Comparison of ENCODE assay signal across 23 mouse cellular contexts in the genomic region with DNA sequence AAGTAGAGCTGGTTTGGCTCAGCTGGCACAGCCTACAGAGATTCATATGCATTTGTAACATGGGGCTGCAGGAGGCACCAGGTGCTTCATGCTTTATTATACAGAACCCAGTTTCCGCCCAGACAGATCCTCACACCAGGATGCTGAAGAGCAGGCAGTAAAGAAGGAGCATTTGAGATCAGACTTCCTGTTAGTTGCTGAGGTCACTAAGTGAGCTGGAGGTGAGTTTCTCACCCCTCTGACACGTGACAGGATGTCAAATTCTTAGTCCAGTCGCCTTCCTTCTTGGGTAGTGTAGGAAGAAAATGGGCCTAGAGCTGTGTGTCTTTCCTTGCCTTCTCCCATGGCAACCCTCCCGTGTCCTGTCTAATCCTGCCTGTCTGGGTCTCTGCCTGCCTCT.
DNase-seq lines count a peak whose midpoint lies in the region; ATAC-seq lines count a peak whose summit lies in the region.
"Had no signal": no experiment of that assay in that cellular context is flagged by ENCODE, and none has a peak within 500 bp of the region (broad histone marks: within the 10 kb centered on the region; RNA-seq: fewer than 3 reads in every experiment).

No protein-coding gene starts in this region.

- H3K4me3 ChIP-seq in neural tube, embryonic 13.5 days: no peak overlapping the region
- no peak overlapping the region for H3K4me3 ChIP-seq in hindbrain, embryonic 16.5 days (ENCODE audit: low read length)
- no peak overlapping the region for H3K4me3 ChIP-seq in kidney, embryonic 15.5 days (replicated peaks)
- H3K4me3 ChIP-seq in midbrain, embryonic 14.5 days (replicated peaks; ENCODE audit: low read depth, low read length): no peak overlapping the region
- H3K4me3 ChIP-seq: embryonic facial prominence, embryonic 13.5 days; forebrain, embryonic 12.5 days; heart, embryonic 15.5 days; hindbrain, embryonic 13.5 days had no signal

- H3K27me3 ChIP-seq in neural tube, embryonic 13.5 days: no peaks in the 10 kb centered on the region
- H3K27me3 ChIP-seq in hindbrain, embryonic 16.5 days (replicated peaks; ENCODE audit: control insufficient read depth, insufficient read depth, low read length): no peaks in the 10 kb centered on the region
- H3K27me3 ChIP-seq in kidney, embryonic 15.5 days: no peaks in the 10 kb centered on the region
- no peaks in the 10 kb centered on the region for H3K27me3 ChIP-seq in midbrain, embryonic 14.5 days (ENCODE audit: control insufficient read depth, insufficient read depth, low read length)
- H3K27me3 ChIP-seq: heart, embryonic 15.5 days had no signal

- H3K27ac ChIP-seq in neural tube, embryonic 13.5 days (replicated peaks): 0 out of 2 replicates have a peak overlapping the region, but pooled peaks have one; percentile 13
- no peak overlapping the region for H3K27ac ChIP-seq in hindbrain, embryonic 16.5 days (ENCODE audit: low read depth, low read length)
- no peak overlapping the region for H3K27ac ChIP-seq in kidney, embryonic 15.5 days
- no peak overlapping the region for H3K27ac ChIP-seq in midbrain, embryonic 14.5 days (replicated peaks; ENCODE audit: low read depth, low read length)
- H3K27ac ChIP-seq: embryonic facial prominence, embryonic 13.5 days; forebrain, embryonic 12.5 days; heart, embryonic 15.5 days; hindbrain, embryonic 13.5 days had no signal

- ATAC-seq in neural tube, embryonic 13.5 days (ENCODE audit: low read depth): no peak
- ATAC-seq in CD4-positive, CD25-positive, alpha-beta regulatory T cell, adult 4 months: peak; percentile 85
- ATAC-seq in activated CD4-positive, CD25-positive, alpha-beta regulatory T cell, adult 4 months: peak; percentile 66
- ATAC-seq in hindbrain, embryonic 16.5 days: no peak
- ATAC-seq in kidney, embryonic 15.5 days (replicated peaks; ENCODE audit: low FRiP score): no peak
- ATAC-seq in midbrain, embryonic 14.5 days (ENCODE audit: low FRiP score, low TSS enrichment): no peak
- ATAC-seq: intestine, postnatal 0 days had no signal

- H3K36me3 ChIP-seq in neural tube, embryonic 13.5 days: no peaks in the 10 kb centered on the region
- no peaks in the 10 kb centered on the region for H3K36me3 ChIP-seq in hindbrain, embryonic 16.5 days (ENCODE audit: control insufficient read depth, insufficient read depth, low read length)
- no peaks in the 10 kb centered on the region for H3K36me3 ChIP-seq in kidney, embryonic 15.5 days
- H3K36me3 ChIP-seq in midbrain, embryonic 14.5 days (ENCODE audit: control insufficient read depth, insufficient read depth, low read length): no peaks in the 10 kb centered on the region
- H3K36me3 ChIP-seq: embryonic facial prominence, embryonic 13.5 days; forebrain, embryonic 12.5 days; G1E; heart, embryonic 15.5 days; hindbrain, embryonic 13.5 days had no signal

- H3K9me3 ChIP-seq in neural tube, embryonic 13.5 days: no peaks in the 10 kb centered on the region
- H3K9me3 ChIP-seq in hindbrain, embryonic 16.5 days (ENCODE audit: control insufficient read depth, low read length): no peaks in the 10 kb centered on the region
- H3K9me3 ChIP-seq in kidney, embryonic 15.5 days (replicated peaks): no peaks in the 10 kb centered on the region
- H3K9me3 ChIP-seq in midbrain, embryonic 14.5 days (ENCODE audit: control insufficient read depth, low read length): no peaks in the 10 kb centered on the region
- H3K9me3 ChIP-seq: embryonic facial prominence, embryonic 13.5 days; forebrain, embryonic 12.5 days; heart, embryonic 15.5 days; hindbrain, embryonic 13.5 days had no signal

- H3K4me2 ChIP-seq in neural tube, embryonic 13.5 days: no peak overlapping the region
- no peak overlapping the region for H3K4me2 ChIP-seq in hindbrain, embryonic 16.5 days (ENCODE audit: low read length)
- H3K4me2 ChIP-seq in kidney, embryonic 15.5 days: no peak overlapping the region
- H3K4me2 ChIP-seq in midbrain, embryonic 14.5 days (ENCODE audit: low read length): no peak overlapping the region
- H3K4me2 ChIP-seq: embryonic facial prominence, embryonic 13.5 days; forebrain, embryonic 12.5 days; heart, embryonic 11.5 days; heart, embryonic 15.5 days; hindbrain, embryonic 13.5 days had no signal

- 27% methylated on average over 4 of the region's 4 CpGs for WGBS in neural tube, embryonic 13.5 days
- WGBS in hindbrain, embryonic 16.5 days: 40% methylated on average over 4 of the region's 4 CpGs
- 26% methylated on average over 4 of the region's 4 CpGs for WGBS in kidney, embryonic 15.5 days
- WGBS in midbrain, embryonic 14.5 days: 31% methylated on average over 4 of the region's 4 CpGs

- H3K9ac ChIP-seq in neural tube, embryonic 13.5 days: no peak overlapping the region
- H3K9ac ChIP-seq in hindbrain, embryonic 16.5 days (ENCODE audit: low read depth, low read length): no peak overlapping the region
- H3K9ac ChIP-seq in kidney, embryonic 15.5 days: no peak overlapping the region
- H3K9ac ChIP-seq in midbrain, embryonic 14.5 days (replicated peaks; ENCODE audit: low read length): no peak overlapping the region
- H3K9ac ChIP-seq: embryonic facial prominence, embryonic 13.5 days; forebrain, embryonic 12.5 days; heart, embryonic 15.5 days; hindbrain, embryonic 13.5 days had no signal

- no peak for DNase-seq in neural tube, embryonic 10.5 days (ENCODE audit: extremely low spot score, low spot score)
- DNase-seq in midbrain, embryonic 14.5 days: no peak
- DNase-seq: adrenal gland, adult 2 months; adrenal gland, postnatal 25 days; B cell, adult 2 months; cerebellum, adult 18-20 months; cerebellum, adult 9-11 months; cerebellum, postnatal 36 days; gastrocnemius, postnatal 36 days; heart, adult 18-20 months; heart, postnatal 14 days had no signal

- peaks cover 18% of the 10 kb centered on the region for H3K4me1 ChIP-seq in neural tube, embryonic 13.5 days (replicated peaks)
- no peaks in the 10 kb centered on the region for H3K4me1 ChIP-seq in hindbrain, embryonic 16.5 days (ENCODE audit: control insufficient read depth, insufficient read depth, low read depth, low read length)
- no peaks in the 10 kb centered on the region for H3K4me1 ChIP-seq in kidney, embryonic 15.5 days
- no peaks in the 10 kb centered on the region for H3K4me1 ChIP-seq in midbrain, embryonic 14.5 days (ENCODE audit: control insufficient read depth, insufficient read depth, low read length)
- H3K4me1 ChIP-seq: embryonic facial prominence, embryonic 13.5 days; forebrain, embryonic 12.5 days; heart, embryonic 15.5 days had no signal

Comparison
In these comparisons a context has a peak if more than half of its experiments do, and no peak if none do; other contexts are left out.
1. ATAC-seq: peak in CD4-positive, CD25-positive, alpha-beta regulatory T cell, adult 4 months (single experiment) and activated CD4-positive, CD25-positive, alpha-beta regulatory T cell, adult 4 months (single experiment); none in neural tube, embryonic 13.5 days (single experiment), hindbrain, embryonic 16.5 days (single experiment), kidney, embryonic 15.5 days (single experiment) and midbrain, embryonic 14.5 days (single experiment).